Mouse (Mus musculus) intestine, embryonic 14.5 days (tissue): ENCODE data around the gene Nasp. TPM values are rescaled to one million over a fixed set of nuclear protein-coding genes. Genes with fewer than 3 reads are reported as not detected.

Source experiments
- ATAC-seq: fragments of 200-750 bp; cut with Nextera tagmentation; replicated peaks from 2 replicates; pipeline ENCODE4 v1.8.0; 2017; ENCODE audit warnings: low read depth, moderate number of reproducible peaks, moderate TSS enrichment, moderate library complexity; ENCODE audit not compliant: low FRiP score, low TSS enrichment
- DNase-seq: peaks from one replicate; pipeline ENCODE4 v3.0.0-alpha.2; 2018; ENCODE audit warnings: low spot score
- H3K27ac ChIP-seq: fragments of 300-500 bp; sonication (generic); 2 replicates; pipeline ENCODE4 v1.5.1; 2014; ENCODE audit warnings: low read depth, mild to moderate bottlenecking, control low read depth
- H3K27me3 ChIP-seq: fragments of 300-500 bp; sonication (generic); replicated peaks from 2 replicates; pipeline ENCODE4 v1.6.1; 2014; ENCODE audit warnings: low read length, control low read depth; ENCODE audit not compliant: control insufficient read depth, insufficient read depth
- H3K36me3 ChIP-seq: fragments of 300-500 bp; sonication (generic); 2 replicates; pipeline ENCODE4 v1.6.1; 2014; ENCODE audit warnings: low read length, control low read depth; ENCODE audit not compliant: control insufficient read depth, insufficient read depth
- H3K4me1 ChIP-seq: fragments of 300-500 bp; sonication (generic); replicated peaks from 2 replicates; pipeline ENCODE4 v1.6.1; 2014; ENCODE audit warnings: low read length, control low read depth, mixed read lengths; ENCODE audit not compliant: control insufficient read depth, insufficient read depth
- H3K4me2 ChIP-seq: fragments of 300-500 bp; sonication (generic); 2 replicates; pipeline ENCODE4 v1.6.1; 2014; ENCODE audit warnings: low read length
- H3K4me3 ChIP-seq: fragments of 300-500 bp; sonication (generic); 2 replicates; pipeline ENCODE4 v1.5.1; 2014; ENCODE audit warnings: low read depth, low read length, control low read depth, mixed read lengths
- H3K9ac ChIP-seq: fragments of 300-500 bp; sonication (generic); 2 replicates; pipeline ENCODE4 v1.6.1; 2014; ENCODE audit warnings: mild to moderate bottlenecking, low read length
- H3K9me3 ChIP-seq: fragments of 300-500 bp; sonication (generic); 2 replicates; pipeline ENCODE4 v1.6.1; 2016; ENCODE audit warnings: low read length, control low read depth; ENCODE audit not compliant: control insufficient read depth
- WGBS: fragments of 180-500 bp; shearing (Covaris S2); extraction: QIAGEN DNeasy Blood & Tissue Kit; methylation state at CpG from one replicate; pipeline ENCODE4 v1.1.7; 2014; 5-methylcytosine and 5-hydroxymethylcytosine counted together
- polyA plus RNA-seq: library from polyadenylated mRNA; unstranded; fragments of >200 nt; fragmentation: Nextera tagmentation; extraction: Ambion mirVana; gene quantifications from 2 replicates; pipeline ENCODE4 v1.2.1, GENCODE M21; 2014

Nasp gene
- polyA plus RNA-seq, 1 experiment from 2014 or later = 146 TPM

GRCm38 (mm10) chr4:116624831-116625230 is 2.9 kb downstream of the Nasp start:
- Histone ChIP-seq H3K27ac (no peak overlapping the region), H3K4me3 (no peak overlapping the region)

DNA sequence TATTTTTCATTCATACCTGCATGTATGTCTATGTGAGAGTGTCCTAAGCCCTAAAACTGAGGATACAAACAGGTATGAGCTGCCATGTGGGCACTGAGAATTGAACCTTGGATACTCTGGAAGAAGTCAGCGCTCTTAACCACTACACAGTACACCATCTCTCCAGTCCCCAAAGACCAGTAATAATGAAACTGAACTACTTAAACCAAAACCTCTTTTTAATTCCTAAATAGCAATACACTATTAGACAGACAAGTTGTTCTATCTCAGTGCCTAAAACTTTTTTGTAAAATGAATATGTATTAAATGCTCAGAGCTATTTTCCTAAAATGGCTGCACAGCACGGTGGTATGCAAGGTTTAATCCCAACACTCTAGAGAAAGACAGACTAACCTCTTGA is 12.5 kb downstream of the Nasp start:
- H3K9ac ChIP-seq = no peak overlapping the region
- no peak overlapping the region for H3K4me2 ChIP-seq
- H3K9me3 ChIP-seq = no peaks in the 10 kb centered on the region
- 93% methylated on average over 2 of the region's 2 CpGs for whole genome bisulfite sequencing
- no peaks in the 10 kb centered on the region for H3K27me3 ChIP-seq
- no peak for DNase-seq
- no peaks in the 10 kb centered on the region for H3K4me1 ChIP-seq
- H3K27ac ChIP-seq = no peak overlapping the region
- H3K4me3 ChIP-seq = no peak overlapping the region
- no peak for ATAC-seq
- H3K36me3 ChIP-seq = peaks cover 85% of the 10 kb centered on the region

More at GRCm38 (mm10) chr4:116624831-116625230, 2.9 kb downstream of the Nasp start:
- 96% methylated on average over 4 of the region's 4 CpGs for WGBS
- Histone ChIP-seq H3K4me2 (no peak overlapping the region), H3K9ac (no peak overlapping the region), H3K4me1 (peaks cover 13% of the 10 kb centered on the region), H3K9me3 (no peaks in the 10 kb centered on the region), H3K27me3 (no peaks in the 10 kb centered on the region), H3K36me3 (peaks cover 30% of the 10 kb centered on the region)
- DNase-seq (no peak), ATAC-seq (no peak)

DNA sequence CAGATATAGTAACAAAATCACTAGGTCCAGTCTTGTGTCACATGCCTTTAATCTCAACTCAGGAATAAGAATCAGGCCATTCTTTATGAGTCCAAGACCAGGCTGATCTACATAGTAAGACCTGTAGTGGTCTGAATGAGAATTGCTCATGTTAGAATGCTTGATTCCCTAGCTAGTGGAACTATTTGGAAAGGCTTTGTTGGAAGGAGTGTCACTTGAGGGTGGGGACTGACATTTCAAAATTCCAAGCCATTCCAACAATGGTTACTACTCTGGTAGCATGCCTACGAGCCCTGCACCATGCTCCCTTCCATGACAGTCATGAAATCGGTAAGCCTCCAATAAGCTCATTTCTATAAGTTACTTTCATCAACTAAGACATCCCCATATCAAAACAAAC is 15.1 kb downstream of the Nasp start:
- H3K36me3 ChIP-seq = peaks cover 83% of the 10 kb centered on the region

DNA sequence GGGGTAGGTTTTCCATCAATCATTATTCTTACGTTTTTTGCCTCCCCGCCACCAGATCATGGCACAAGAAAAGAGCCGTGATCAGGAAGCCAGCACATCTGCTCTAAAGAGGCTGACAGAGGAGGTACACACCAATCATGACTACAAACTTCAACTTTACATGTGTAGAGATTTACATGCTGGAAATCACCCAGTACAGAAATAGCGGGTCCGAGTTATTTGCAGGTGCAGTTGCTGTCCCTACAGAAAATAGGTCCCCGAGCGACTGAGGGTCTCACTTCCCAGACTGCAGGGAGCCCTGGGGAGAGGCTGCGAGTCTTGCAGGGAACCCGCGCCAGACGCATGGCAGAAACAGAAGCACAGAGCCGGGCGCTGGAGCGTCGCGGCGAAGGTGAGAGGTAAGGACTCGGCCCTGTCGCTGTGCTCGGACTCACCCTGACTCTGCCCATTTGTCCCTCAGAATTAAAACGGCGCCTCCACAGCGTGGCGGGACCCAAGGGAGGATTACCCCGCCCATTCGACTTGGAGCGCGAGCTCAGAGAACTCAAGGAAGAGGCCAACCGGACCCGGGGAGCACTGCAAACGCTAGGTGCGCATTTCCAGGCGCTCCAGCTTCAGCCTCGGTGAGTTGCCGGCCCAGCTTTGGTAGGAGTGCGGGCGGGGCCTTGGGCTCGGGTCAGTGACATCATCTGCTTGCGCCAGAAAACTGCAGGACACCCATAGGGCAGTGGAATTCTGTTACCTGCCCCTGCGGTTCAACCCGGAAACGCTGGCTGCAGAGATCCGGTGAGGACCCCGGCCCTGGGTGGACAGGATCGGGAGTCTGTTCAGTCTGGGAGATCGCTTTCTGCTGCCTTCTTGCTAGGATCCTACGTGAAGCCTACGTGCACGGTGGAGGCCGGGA is 30.5 kb downstream of the Nasp start:
- Histone ChIP-seq H3K9me3 (no peaks in the 10 kb centered on the region), H3K36me3 (peaks cover 47% of the 10 kb centered on the region), H3K4me2 (peak overlapping the region; percentile 92), H3K9ac (peak overlapping the region; percentile 69), H3K4me3 (peak overlapping the region; percentile 66), H3K27me3 (no peaks in the 10 kb centered on the region), H3K4me1 (peaks cover 10% of the 10 kb centered on the region), H3K27ac (peak overlapping the region; percentile 76)
- peak; percentile 93 for ATAC-seq
- DNase-seq = peak; percentile 94
- under 1% methylated on average over 50 of the region's 50 CpGs for WGBS

More for the DNA sequence above, 15.1 kb downstream of the Nasp start:
- Histone ChIP-seq H3K9ac (no peak overlapping the region), H3K27me3 (no peaks in the 10 kb centered on the region), H3K27ac (no peak overlapping the region), H3K4me1 (no peaks in the 10 kb centered on the region), H3K4me3 (no peak overlapping the region), H3K9me3 (no peaks in the 10 kb centered on the region), H3K4me2 (no peak overlapping the region)
- no peak for ATAC-seq
- DNase-seq = no peak
- 95% methylated on average over 2 of the region's 2 CpGs for WGBS

- Histone ChIP-seq H3K9me3 (no peaks in the 10 kb centered on the region), H3K4me3 (peak within 1 kb of the TSS; percentile 66), H3K36me3 (peaks cover 47% of the 10 kb centered on the region), H3K27me3 (no peaks in the 10 kb centered on the region), H3K9ac (peak within 1 kb of the TSS; percentile 69), H3K4me2 (peak within 1 kb of the TSS; percentile 92), H3K27ac (peak within 1 kb of the TSS; percentile 76), H3K4me1 (peaks cover 10% of the 10 kb centered on the region)
- DNase-seq = no peak
- WGBS = 22% methylated on average over 5 of the region's 5 CpGs
- ATAC-seq = no peak
Observed at GRCm38 (mm10) chr4:116596379-116596778, 31.4 kb downstream of the Nasp start, which contains the start of gene Ccdc17. Gene Ccdc17 (plus strand): TSS chr4:116596654.

- H3K4me2 ChIP-seq = no peak overlapping the region
- 74% methylated on average over 8 of the region's 8 CpGs for WGBS
- ATAC-seq (no peak), DNase-seq (no peak)
- no peaks in the 10 kb centered on the region for H3K27me3 ChIP-seq
- no peak overlapping the region for H3K4me3 ChIP-seq
- no peaks in the 10 kb centered on the region for H3K9me3 ChIP-seq
- peaks cover 10% of the 10 kb centered on the region for H3K4me1 ChIP-seq
- peaks cover 47% of the 10 kb centered on the region for H3K36me3 ChIP-seq
- no peak overlapping the region for H3K9ac ChIP-seq
- H3K27ac ChIP-seq = no peak overlapping the region
Observed at GRCm38 (mm10) chr4:116595793-116596192, 31.9 kb downstream of the Nasp start.

- Histone ChIP-seq H3K27ac (peak overlapping the region; percentile 91), H3K36me3 (peaks cover 4% of the 10 kb centered on the region), H3K9me3 (no peaks in the 10 kb centered on the region), H3K4me3 (peak overlapping the region; percentile 70), H3K4me2 (peak overlapping the region; percentile 75), H3K4me1 (peaks cover 7% of the 10 kb centered on the region; the same call in 1 of the 2 replicates), H3K27me3 (no peaks in the 10 kb centered on the region), H3K9ac (peak overlapping the region; percentile 69)
- ATAC-seq = no peak
- WGBS = 3% methylated on average over 15 of the region's 15 CpGs
- no peak for DNase-seq
Observed at GRCm38 (mm10) chr4:116558151-116558882, 69.4 kb downstream of the Nasp start.

DNA sequence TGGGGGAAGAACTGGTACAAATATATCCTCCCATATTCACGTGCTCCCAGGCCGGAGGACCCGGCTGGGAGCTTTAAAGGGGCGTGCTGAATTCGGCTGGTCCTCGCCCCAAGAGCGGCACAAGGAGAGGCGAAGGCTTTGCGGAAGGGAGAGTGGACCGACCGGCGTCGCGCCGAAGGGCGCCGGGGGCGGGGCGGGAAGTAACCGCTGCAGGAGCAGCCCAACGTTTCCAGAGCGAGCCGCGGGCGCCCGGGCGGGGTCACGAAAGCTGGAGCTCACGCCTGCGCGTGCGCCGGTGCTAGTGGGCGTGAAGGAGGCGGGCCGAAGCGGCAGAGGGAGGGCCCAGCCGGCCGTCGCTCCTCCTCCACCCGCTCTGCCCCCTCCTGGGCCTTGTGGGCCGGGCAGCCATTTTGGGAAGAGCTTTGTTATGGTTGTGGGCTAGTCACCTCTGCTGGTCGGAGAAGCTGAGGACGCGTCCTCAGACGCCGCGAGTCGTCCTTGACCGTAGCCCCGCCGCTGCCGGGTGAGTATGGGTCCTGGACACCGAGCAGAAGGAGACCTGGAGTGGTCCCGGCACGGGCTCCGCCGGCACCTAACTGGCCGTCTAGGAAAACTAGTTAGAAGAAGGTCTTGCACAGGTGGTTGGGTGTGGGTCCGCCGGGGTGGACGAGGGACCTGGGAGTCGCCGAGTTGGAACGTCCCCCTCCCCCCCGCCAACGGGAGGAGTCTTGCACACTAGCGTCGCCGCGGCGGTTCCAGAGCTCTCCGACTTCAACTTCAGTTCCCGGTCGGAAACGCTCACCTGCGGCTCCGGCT is 70.2 kb downstream of the Nasp start, which contains the start of gene Gpbp1l1:
Gene Gpbp1l1 (plus strand): TSS at position 353 of the 816 bp plus-strand sequence.
- Histone ChIP-seq H3K36me3 (peaks cover 12% of the 10 kb centered on the region), H3K4me1 (peaks cover 7% of the 10 kb centered on the region; the same call in 1 of the 2 replicates), H3K9me3 (no peaks in the 10 kb centered on the region), H3K27me3 (no peaks in the 10 kb centered on the region), H3K9ac (peak within 1 kb of the TSS; percentile 69), H3K4me2 (peak within 1 kb of the TSS; percentile 75), H3K27ac (peak within 1 kb of the TSS; percentile 91), H3K4me3 (peak within 1 kb of the TSS; percentile 70)
- peak; percentile 95 for ATAC-seq
- WGBS = under 1% methylated on average over 77 of the region's 78 CpGs
- DNase-seq = peak; percentile 96
